Mouse (Mus musculus) intestine, embryonic 15.5 days (tissue): Measurements from ENCODE around the gene Stk39. TPM values are rescaled to one million over a fixed set of nuclear protein-coding genes. Genes with fewer than 3 reads are reported as not detected.

Source experiments
- ATAC-seq: fragments of 200-750 bp; cut with Nextera tagmentation; 2 replicates; pipeline ENCODE4 v1.8.0; 2017; ENCODE audit warnings: moderate TSS enrichment, moderate library complexity
- H3K27ac ChIP-seq: fragments of 300-500 bp; sonication (generic); 2 replicates; pipeline ENCODE4 v1.5.1; 2015; ENCODE audit warnings: mild to moderate bottlenecking, inconsistent platforms
- H3K27me3 ChIP-seq: fragments of 300-500 bp; sonication (generic); replicated peaks from 2 replicates; pipeline ENCODE4 v1.6.1; 2015; ENCODE audit warnings: inconsistent platforms
- H3K36me3 ChIP-seq: fragments of 300-500 bp; sonication (generic); 2 replicates; pipeline ENCODE4 v1.6.1; 2015; ENCODE audit warnings: inconsistent platforms
- H3K4me1 ChIP-seq: fragments of 300-500 bp; sonication (generic); replicated peaks from 2 replicates; pipeline ENCODE4 v1.6.1; 2015; ENCODE audit warnings: inconsistent platforms
- H3K4me2 ChIP-seq: fragments of 300-500 bp; sonication (generic); replicated peaks from 2 replicates; pipeline ENCODE4 v1.6.1; 2015; ENCODE audit warnings: mild to moderate bottlenecking, inconsistent platforms
- H3K4me3 ChIP-seq: fragments of 300-500 bp; sonication (generic); replicated peaks from 2 replicates; pipeline ENCODE4 v1.5.1; 2015; ENCODE audit warnings: inconsistent platforms
- H3K9ac ChIP-seq: fragments of 300-500 bp; sonication (generic); 2 replicates; pipeline ENCODE4 v1.6.1; 2015; ENCODE audit warnings: inconsistent platforms
- H3K9me3 ChIP-seq: fragments of 300-500 bp; sonication (generic); 2 replicates; pipeline ENCODE4 v1.6.1; 2016; ENCODE audit warnings: inconsistent platforms
- WGBS: fragments of 180-500 bp; shearing (Covaris S2); methylation state at CpG from one replicate; pipeline ENCODE4 v1.1.7; 2015; 5-methylcytosine and 5-hydroxymethylcytosine counted together
- polyA plus RNA-seq: library from polyadenylated mRNA; unstranded; fragments of >200 nt; fragmentation: Nextera tagmentation; extraction: Ambion mirVana; gene quantifications from 2 replicates; pipeline ENCODE4 v1.2.1, GENCODE M21; 2015

Stk39 gene
- polyA plus RNA-seq, 1 experiment from 2014 or later = 14.5 TPM

GRCm38 (mm10) chr2:68346606-68347237 lies 125.3 kb downstream of the Stk39 start:
- no peak overlapping the region for H3K9ac ChIP-seq
- H3K4me3 ChIP-seq = no peak overlapping the region
- WGBS = 58% methylated on average over 8 of the region's 8 CpGs
- H3K9me3 ChIP-seq = no peaks in the 10 kb centered on the region
- no peaks in the 10 kb centered on the region for H3K27me3 ChIP-seq
- no peaks in the 10 kb centered on the region for H3K36me3 ChIP-seq
- H3K4me1 ChIP-seq = no peaks in the 10 kb centered on the region
- no peak for ATAC-seq
- no peak overlapping the region for H3K27ac ChIP-seq
- no peak overlapping the region for H3K4me2 ChIP-seq

DNA sequence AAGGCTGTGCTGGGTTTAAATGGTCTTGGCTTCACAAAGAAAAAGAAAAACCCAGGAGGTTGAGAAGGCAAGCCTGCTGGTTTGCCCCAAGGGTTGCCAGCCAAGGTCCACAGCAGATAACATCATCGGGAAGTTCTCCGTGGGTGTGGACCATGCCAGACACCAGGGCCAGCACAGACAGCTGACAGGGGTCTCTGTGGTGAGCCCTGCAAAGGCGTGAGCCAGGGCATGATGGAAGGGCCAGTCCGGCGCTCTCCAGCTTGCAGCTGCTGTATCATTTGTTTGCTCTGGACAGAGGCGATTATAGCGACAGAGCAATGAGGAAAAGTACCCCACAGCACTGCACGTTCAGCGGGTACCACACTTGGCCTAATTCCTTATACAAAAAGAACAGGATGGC lies 126.8 kb downstream of the Stk39 start:
- WGBS = 55% methylated on average over 9 of the region's 9 CpGs
- no peak for ATAC-seq

GRCm38 (mm10) chr2:68343751-68344150 lies 128.3 kb downstream of the Stk39 start:
- 90% methylated on average over 4 of the region's 4 CpGs for WGBS
- Histone ChIP-seq H3K27me3 (no peaks in the 10 kb centered on the region), H3K9ac (no peak overlapping the region), H3K36me3 (no peaks in the 10 kb centered on the region), H3K4me3 (no peak overlapping the region), H3K27ac (no peak overlapping the region), H3K9me3 (no peaks in the 10 kb centered on the region), H3K4me1 (no peaks in the 10 kb centered on the region), H3K4me2 (no peak overlapping the region)
- no peak for ATAC-seq

More for the DNA sequence above, 126.8 kb downstream of the Stk39 start:
- H3K4me1 ChIP-seq = no peaks in the 10 kb centered on the region
- H3K9me3 ChIP-seq = no peaks in the 10 kb centered on the region
- no peaks in the 10 kb centered on the region for H3K36me3 ChIP-seq
- H3K4me3 ChIP-seq = no peak overlapping the region
- no peak overlapping the region for H3K9ac ChIP-seq
- no peaks in the 10 kb centered on the region for H3K27me3 ChIP-seq
- no peak overlapping the region for H3K27ac ChIP-seq
- no peak overlapping the region for H3K4me2 ChIP-seq

GRCm38 (mm10) chr2:68342122-68342646 lies 129.9 kb downstream of the Stk39 start:
- no peaks in the 10 kb centered on the region for H3K36me3 ChIP-seq
- H3K27me3 ChIP-seq = no peaks in the 10 kb centered on the region
- 84% methylated on average over 7 of the region's 7 CpGs for WGBS
- no peak overlapping the region for H3K27ac ChIP-seq
- ATAC-seq = no peak
- H3K4me2 ChIP-seq = no peak overlapping the region
- no peaks in the 10 kb centered on the region for H3K4me1 ChIP-seq
- H3K9me3 ChIP-seq = no peaks in the 10 kb centered on the region
- no peak overlapping the region for H3K9ac ChIP-seq
- no peak overlapping the region for H3K4me3 ChIP-seq

DNA sequence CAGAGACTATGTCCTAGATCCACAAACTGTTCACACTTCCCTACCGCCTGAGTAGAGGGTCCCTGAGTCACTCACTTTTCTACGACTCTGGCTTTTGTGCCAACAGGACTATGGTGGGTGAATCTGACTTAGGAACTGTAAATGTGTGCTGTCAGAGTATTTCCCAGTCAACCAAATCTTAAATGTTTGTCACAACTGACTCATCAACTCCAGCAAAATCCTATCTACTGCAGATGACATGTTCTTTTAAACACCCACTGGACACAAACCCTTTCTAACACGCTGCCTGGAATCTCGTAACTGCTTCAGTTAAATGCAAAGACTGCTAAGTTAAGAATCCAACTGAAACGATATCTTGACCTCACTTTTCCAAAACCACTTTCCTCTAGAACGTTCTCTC lies 135.2 kb downstream of the Stk39 start:
- Histone ChIP-seq H3K4me2 (no peak overlapping the region), H3K4me3 (no peak overlapping the region), H3K36me3 (no peaks in the 10 kb centered on the region), H3K27me3 (no peaks in the 10 kb centered on the region), H3K4me1 (no peaks in the 10 kb centered on the region), H3K9ac (no peak overlapping the region), H3K27ac (no peak overlapping the region), H3K9me3 (no peaks in the 10 kb centered on the region)
- no peak for ATAC-seq
- WGBS = 88% methylated on average over 6 of the region's 6 CpGs

DNA sequence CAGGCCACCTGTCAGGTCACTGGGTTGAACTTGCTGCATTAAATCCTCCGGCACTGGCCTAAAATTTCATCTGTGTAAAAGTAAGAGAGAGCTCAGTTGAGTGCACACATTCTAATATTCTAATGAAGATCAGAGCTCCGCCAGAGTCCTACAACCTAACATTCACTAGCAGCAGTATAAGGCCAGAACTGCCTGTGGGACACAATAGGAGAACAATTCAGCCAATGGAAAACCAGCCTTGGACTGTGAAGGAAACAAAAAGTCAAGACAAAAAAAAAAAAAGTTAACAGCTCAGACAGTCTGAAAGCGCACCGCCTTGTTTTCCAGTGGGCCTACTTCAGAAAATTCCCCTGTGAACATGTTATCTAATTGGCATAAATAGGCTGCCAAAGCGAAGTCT lies 137.1 kb downstream of the Stk39 start:
- H3K4me3 ChIP-seq = no peak overlapping the region
- H3K4me1 ChIP-seq = no peaks in the 10 kb centered on the region
- H3K27ac ChIP-seq = no peak overlapping the region
- H3K4me2 ChIP-seq = no peak overlapping the region
- H3K27me3 ChIP-seq = no peaks in the 10 kb centered on the region
- no peaks in the 10 kb centered on the region for H3K9me3 ChIP-seq
- H3K36me3 ChIP-seq = no peaks in the 10 kb centered on the region
- 92% methylated on average over 5 of the region's 5 CpGs for WGBS
- no peak overlapping the region for H3K9ac ChIP-seq
- ATAC-seq = no peak

- no peak overlapping the region for H3K27ac ChIP-seq
- 73% methylated on average over 5 of the region's 5 CpGs for WGBS
- no peak overlapping the region for H3K4me2 ChIP-seq
- no peak overlapping the region for H3K4me3 ChIP-seq
- H3K36me3 ChIP-seq = no peaks in the 10 kb centered on the region
- H3K27me3 ChIP-seq = no peaks in the 10 kb centered on the region
- H3K4me1 ChIP-seq = no peaks in the 10 kb centered on the region
- ATAC-seq = no peak
- no peak overlapping the region for H3K9ac ChIP-seq
- no peaks in the 10 kb centered on the region for H3K9me3 ChIP-seq
Measured at GRCm38 (mm10) chr2:68325306-68325705, 146.8 kb downstream of the Stk39 start.

- no peak overlapping the region for H3K4me3 ChIP-seq
- ATAC-seq = no peak
- H3K4me2 ChIP-seq = no peak overlapping the region
- H3K36me3 ChIP-seq = no peaks in the 10 kb centered on the region
- H3K9ac ChIP-seq = no peak overlapping the region
- no peaks in the 10 kb centered on the region for H3K9me3 ChIP-seq
- H3K27me3 ChIP-seq = no peaks in the 10 kb centered on the region
- H3K4me1 ChIP-seq = 0 out of 2 replicates have a peak, but pooled peaks cover 2% of the 10 kb centered on the region
- 88% methylated on average over 5 of the region's 5 CpGs for WGBS
- H3K27ac ChIP-seq = no peak overlapping the region
Measured at GRCm38 (mm10) chr2:68321230-68321629, 150.8 kb downstream of the Stk39 start.

DNA sequence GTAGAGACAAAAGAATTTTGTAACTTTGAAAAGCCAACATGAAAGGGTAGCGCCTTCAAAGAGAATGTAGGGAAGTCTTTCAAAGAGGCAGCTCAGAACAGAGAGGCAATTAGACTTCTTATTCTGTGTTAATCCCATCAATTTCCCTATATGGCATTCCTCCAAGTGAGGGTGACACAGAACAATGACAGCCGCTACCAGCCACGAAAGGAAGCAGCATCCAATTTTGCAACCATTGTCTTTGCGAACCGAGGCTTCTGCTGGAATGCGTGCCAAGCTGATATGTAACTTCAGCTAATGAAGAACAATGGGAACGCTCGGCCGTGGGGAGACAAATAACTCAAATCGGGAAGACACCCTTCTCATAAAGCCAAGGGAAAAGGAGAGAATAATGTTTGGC lies 151.4 kb downstream of the Stk39 start:
- H3K4me1 ChIP-seq = 0 out of 2 replicates have a peak, but pooled peaks cover 2% of the 10 kb centered on the region
- H3K27me3 ChIP-seq = no peaks in the 10 kb centered on the region
- H3K9ac ChIP-seq = no peak overlapping the region
- no peak for ATAC-seq
- H3K36me3 ChIP-seq = no peaks in the 10 kb centered on the region
- no peaks in the 10 kb centered on the region for H3K9me3 ChIP-seq
- H3K4me2 ChIP-seq = no peak overlapping the region
- no peak overlapping the region for H3K4me3 ChIP-seq
- no peak overlapping the region for H3K27ac ChIP-seq
- 47% methylated on average over 10 of the region's 10 CpGs for WGBS

GRCm38 (mm10) chr2:68318452-68318851 lies 153.6 kb downstream of the Stk39 start:
- 67% methylated on average over 5 of the region's 5 CpGs for WGBS
- Histone ChIP-seq H3K4me2 (no peak overlapping the region), H3K27me3 (no peaks in the 10 kb centered on the region), H3K36me3 (no peaks in the 10 kb centered on the region), H3K9ac (no peak overlapping the region), H3K9me3 (no peaks in the 10 kb centered on the region), H3K27ac (no peak overlapping the region), H3K4me1 (0 out of 2 replicates have a peak, but pooled peaks cover 2% of the 10 kb centered on the region), H3K4me3 (no peak overlapping the region)
- ATAC-seq = no peak

- H3K27me3 ChIP-seq = no peaks in the 10 kb centered on the region
- H3K27ac ChIP-seq = no peak overlapping the region
- H3K9me3 ChIP-seq = no peaks in the 10 kb centered on the region
- 88% methylated on average over 9 of the region's 9 CpGs for WGBS
- no peak overlapping the region for H3K9ac ChIP-seq
- no peak overlapping the region for H3K4me2 ChIP-seq
- H3K4me1 ChIP-seq = 0 out of 2 replicates have a peak, but pooled peaks cover 2% of the 10 kb centered on the region
- ATAC-seq = no peak
- H3K36me3 ChIP-seq = no peaks in the 10 kb centered on the region
- H3K4me3 ChIP-seq = no peak overlapping the region
Measured at GRCm38 (mm10) chr2:68317895-68318294, 154.2 kb downstream of the Stk39 start.

- 59% methylated on average over 2 of the region's 2 CpGs for WGBS
Measured at GRCm38 (mm10) chr2:68317452-68317851, 154.6 kb downstream of the Stk39 start.

GRCm38 (mm10) chr2:68315258-68315657 lies 156.8 kb downstream of the Stk39 start:
- WGBS = 86% methylated on average over 11 of the region's 11 CpGs
- Histone ChIP-seq H3K4me3 (no peak overlapping the region), H3K9ac (no peak overlapping the region), H3K9me3 (no peaks in the 10 kb centered on the region), H3K27me3 (no peaks in the 10 kb centered on the region), H3K4me2 (no peak overlapping the region), H3K27ac (no peak overlapping the region), H3K36me3 (no peaks in the 10 kb centered on the region), H3K4me1 (0 out of 2 replicates have a peak, but pooled peaks cover 2% of the 10 kb centered on the region)
- no peak for ATAC-seq

More at GRCm38 (mm10) chr2:68317452-68317851, 154.6 kb downstream of the Stk39 start:
- no peak overlapping the region for H3K27ac ChIP-seq
- ATAC-seq = no peak
- H3K4me1 ChIP-seq = 0 out of 2 replicates have a peak, but pooled peaks cover 2% of the 10 kb centered on the region
- no peaks in the 10 kb centered on the region for H3K9me3 ChIP-seq
- no peak overlapping the region for H3K9ac ChIP-seq
- H3K4me2 ChIP-seq = no peak overlapping the region
- H3K4me3 ChIP-seq = no peak overlapping the region
- H3K36me3 ChIP-seq = no peaks in the 10 kb centered on the region
- H3K27me3 ChIP-seq = no peaks in the 10 kb centered on the region
